In genomic region chr2:26074551-26074950, GRCm38 (mm10) we compare ENCODE assay signal across 24 mouse cellular contexts. TPM values are rescaled to one million over a fixed set of nuclear protein-coding genes. Genes with fewer than 3 reads are reported as not detected.
DNase-seq lines count a peak whose midpoint lies in the region; ATAC-seq and TF ChIP-seq lines count a peak whose summit lies in the region.
"Had no signal": no experiment of that assay in that cellular context is flagged by ENCODE, and none has a peak within 500 bp of the region (broad histone marks: within the 10 kb centered on the region; RNA-seq: fewer than 3 reads in every experiment).

No protein-coding gene starts in this region.

- DNase-seq in midbrain, embryonic 11.5 days (ENCODE audit: low spot score, missing footprints): peak; percentile 78
- DNase-seq in CH12.LX (ENCODE audit: extremely low read depth) (no peak), MEL (ENCODE audit: low read depth, low spot score) (no peak)
- no peak for DNase-seq in spleen, postnatal 4 days (ENCODE audit: low spot score in 2 of 2)
- DNase-seq in spleen, adult 12 weeks (ENCODE audit: low spot score): no peak
- no peak for DNase-seq in frontal cortex, postnatal 25 days (ENCODE audit: low spot score in 2 of 2)
- DNase-seq: adrenal gland, adult 2 months; adrenal gland, adult 8-10 months; adrenal gland, postnatal 10 days; adrenal gland, postnatal 14 days; adrenal gland, postnatal 25 days; adrenal gland, postnatal 36 days; B cell, adult 2 months; cerebellum, adult 11 months; cerebellum, adult 11-12 months; cerebellum, adult 18-20 months; cerebellum, adult 2 months; cerebellum, adult 8-10 months had no signal

- H3K79me2 ChIP-seq in CH12.LX (replicated peaks; ENCODE audit: control insufficient read depth, extremely low read depth, insufficient read depth, poor library complexity, severe bottlenecking): no peaks in the 10 kb centered on the region
- no peaks in the 10 kb centered on the region for H3K79me2 ChIP-seq in MEL (ENCODE audit: control insufficient read depth, insufficient read depth, low read length, poor library complexity)

- in situ Hi-C loops in CH12.LX (cut with MboI; ENCODE audit: low pct_ligation_motif_present, low pct_unique_long_range_greater_than_20kb, low sequenced_read_pairs): no loop called here

- no peak for TF ChIP-seq CTCF in CH12.LX (conservative IDR thresholded peaks at IDR 0.05 in 1 of 2, IDR thresholded peaks at IDR 0.05 in 1 of 2; ENCODE audit: low read depth in 2 of 2, low read length in 2 of 2)
- no peak for TF ChIP-seq CTCF in ES-Bruce4 (IDR thresholded peaks at IDR 0.05; ENCODE audit: low read depth, low read length)
- no peak for TF ChIP-seq CTCF in MEL (IDR thresholded peaks at IDR 0.05 in 2 of 3, conservative IDR thresholded peaks at IDR 0.05 in 1 of 3; ENCODE audit: control insufficient read depth in 1 of 3, insufficient read depth in 1 of 3, low read depth in 2 of 3, low read length in 3 of 3, poor library complexity in 1 of 3, severe bottlenecking in 1 of 3)

- TF ChIP-seq EP300 in CH12.LX (IDR thresholded peaks at IDR 0.05; ENCODE audit: low read length): no peak
- no peak for TF ChIP-seq EP300 in ES-Bruce4 (IDR thresholded peaks at IDR 0.05; ENCODE audit: insufficient read depth, low read depth, low read length)
- no peak for TF ChIP-seq EP300 in MEL (IDR thresholded peaks at IDR 0.05; ENCODE audit: low read depth in 1 of 2, low read length in 2 of 2)

- H3K4me2 ChIP-seq in midbrain, embryonic 11.5 days: no peak overlapping the region
- no peak overlapping the region for H3K4me2 ChIP-seq in midbrain, embryonic 15.5 days
- H3K4me2 ChIP-seq in CH12.LX (ENCODE audit: insufficient read depth, low read depth, poor library complexity, severe bottlenecking): no peak overlapping the region

- H3K9me3 ChIP-seq in midbrain, embryonic 11.5 days (ENCODE audit: control insufficient read depth, low read length): no peaks in the 10 kb centered on the region
- H3K9me3 ChIP-seq in midbrain, embryonic 15.5 days: no peaks in the 10 kb centered on the region
- H3K9me3 ChIP-seq in CH12.LX (replicated peaks; ENCODE audit: low read length): no peaks in the 10 kb centered on the region
- no peaks in the 10 kb centered on the region for H3K9me3 ChIP-seq in ES-Bruce4 (replicated peaks; ENCODE audit: control insufficient read depth, insufficient read depth, low read length, poor library complexity, severe bottlenecking)
- no peaks in the 10 kb centered on the region for H3K9me3 ChIP-seq in MEL (replicated peaks; ENCODE audit: insufficient read depth, low read length)
- H3K9me3 ChIP-seq: G1E had no signal

- WGBS in midbrain, embryonic 11.5 days: 88% methylated on average over 5 of the region's 5 CpGs
- whole genome bisulfite sequencing in midbrain, embryonic 15.5 days: 86% methylated on average over 5 of the region's 5 CpGs

- H3K9ac ChIP-seq in midbrain, embryonic 11.5 days (ENCODE audit: low read length): no peak overlapping the region
- no peak overlapping the region for H3K9ac ChIP-seq in midbrain, embryonic 15.5 days
- H3K9ac ChIP-seq in CH12.LX (ENCODE audit: insufficient read depth, low read depth) (no peak overlapping the region), ES-Bruce4 (ENCODE audit: low read depth, poor library complexity, severe bottlenecking) (no peak overlapping the region), MEL (ENCODE audit: control insufficient read depth, low read depth, low read length, poor library complexity, severe bottlenecking) (no peak overlapping the region)

- H3K4me3 ChIP-seq in midbrain, embryonic 11.5 days (ENCODE audit: low read depth, low read length): no peak overlapping the region
- no peak overlapping the region for H3K4me3 ChIP-seq in midbrain, embryonic 15.5 days
- H3K4me3 ChIP-seq in CH12.LX (replicated peaks in 1 of 3; ENCODE audit: low read depth in 2 of 3, low read length in 2 of 3, poor library complexity in 1 of 3) (no peak overlapping the region), ES-Bruce4 (ENCODE audit: low read depth, low read length) (no peak overlapping the region), MEL (ENCODE audit: control insufficient read depth in 1 of 2, insufficient read depth in 1 of 2, low read depth in 2 of 2, low read length in 2 of 2) (no peak overlapping the region)

- no peaks in the 10 kb centered on the region for H3K36me3 ChIP-seq in midbrain, embryonic 11.5 days (ENCODE audit: control insufficient read depth, insufficient read depth, low read length)
- no peaks in the 10 kb centered on the region for H3K36me3 ChIP-seq in midbrain, embryonic 15.5 days (replicated peaks)
- H3K36me3 ChIP-seq in CH12.LX (replicated peaks in 1 of 2; ENCODE audit: control insufficient read depth in 1 of 2, insufficient read depth in 1 of 2, low read length in 1 of 2) (no peaks in the 10 kb centered on the region), ES-Bruce4 (ENCODE audit: control insufficient read depth, insufficient read depth, low read length, poor library complexity, severe bottlenecking) (no peaks in the 10 kb centered on the region), MEL (ENCODE audit: control insufficient read depth in 1 of 2, insufficient read depth in 2 of 2, low read length in 2 of 2) (no peaks in the 10 kb centered on the region)
- H3K36me3 ChIP-seq: G1E had no signal

- no peaks in the 10 kb centered on the region for H3K4me1 ChIP-seq in midbrain, embryonic 11.5 days (ENCODE audit: control insufficient read depth, insufficient read depth, low read length)
- H3K4me1 ChIP-seq in midbrain, embryonic 15.5 days: no peaks in the 10 kb centered on the region
- peaks cover 0 to 10% of the 10 kb centered on the region in 2 experiments; a peak in 2 of 4 replicates for H3K4me1 ChIP-seq in CH12.LX (ENCODE audit: control insufficient read depth in 1 of 2, insufficient read depth in 2 of 2)
- peaks cover 4% of the 10 kb centered on the region for H3K4me1 ChIP-seq in ES-Bruce4 (ENCODE audit: control insufficient read depth, insufficient read depth, low read length)
- no peaks in the 10 kb centered on the region for H3K4me1 ChIP-seq in MEL (ENCODE audit: control insufficient read depth in 1 of 2, insufficient read depth in 2 of 2, low read length in 2 of 2)

- no peaks in the 10 kb centered on the region for H3K27me3 ChIP-seq in midbrain, embryonic 11.5 days (ENCODE audit: control insufficient read depth, insufficient read depth, low read length)
- no peaks in the 10 kb centered on the region for H3K27me3 ChIP-seq in midbrain, embryonic 15.5 days (replicated peaks)
- no peaks in the 10 kb centered on the region for H3K27me3 ChIP-seq in CH12.LX (replicated peaks)
- no peaks in the 10 kb centered on the region for H3K27me3 ChIP-seq in ES-Bruce4 (ENCODE audit: control insufficient read depth, insufficient read depth, low read length, poor library complexity, severe bottlenecking)
- H3K27me3 ChIP-seq in MEL (ENCODE audit: control insufficient read depth in 1 of 2, insufficient read depth in 2 of 2, low read length in 2 of 2): no peaks in the 10 kb centered on the region
- H3K27me3 ChIP-seq: Patski had no signal

- TF ChIP-seq POLR2A in CH12.LX (IDR thresholded peaks at IDR 0.05; ENCODE audit: low read depth, low read length) (no peak), ES-Bruce4 (IDR thresholded peaks at IDR 0.05; ENCODE audit: insufficient read depth, low read length) (no peak), MEL (IDR thresholded peaks at IDR 0.05; ENCODE audit: control insufficient read depth in 1 of 2, insufficient read depth in 1 of 2, low read depth in 1 of 2, low read length in 2 of 2, poor library complexity in 1 of 2) (no peak)

- dilution Hi-C loops in CH12.LX (cut with MboI; ENCODE audit: extremely low pct_ligation_motif_present, extremely low pct_unique_long_range_greater_than_20kb, low sequenced_read_pairs): no loop called here

- TF ChIP-seq RAD21 in CH12.LX (IDR thresholded peaks at IDR 0.05; ENCODE audit: low read depth, low read length) (no peak), MEL (IDR thresholded peaks at IDR 0.05; ENCODE audit: low read depth, low read length) (no peak)

- no peak overlapping the region for H3K27ac ChIP-seq in midbrain, embryonic 11.5 days (ENCODE audit: low read depth, low read length)
- no peak overlapping the region for H3K27ac ChIP-seq in midbrain, embryonic 15.5 days
- H3K27ac ChIP-seq in CH12.LX (ENCODE audit: insufficient read depth, low read depth) (no peak overlapping the region), ES-Bruce4 (ENCODE audit: insufficient read depth, low read length) (peak overlapping the region; percentile 37), MEL (ENCODE audit: control insufficient read depth, low read depth, low read length) (no peak overlapping the region)

- ATAC-seq in midbrain, embryonic 11.5 days (ENCODE audit: low FRiP score): no peak
- ATAC-seq in midbrain, embryonic 15.5 days (replicated peaks): no peak
- ATAC-seq: activated CD4-positive, CD25-positive, alpha-beta regulatory T cell, adult 4 months; CD4-positive, CD25-positive, alpha-beta regulatory T cell, adult 4 months; Patski had no signal

TF ChIP-seq in CH12.LX, 34 proteins besides CTCF, POLR2A, EP300 and RAD21 (continues in another document):
- TF ChIP-seq ZKSCAN1 (IDR thresholded peaks at IDR 0.05; ENCODE audit: borderline replicate concordance, low read depth, low read length): peak; percentile 97

TF ChIP-seq in MEL, 35 proteins besides CTCF, POLR2A, EP300 and RAD21 (continues in another document):
- TF ChIP-seq ETS1 (IDR thresholded peaks at IDR 0.05; ENCODE audit: low read depth, low read length): no peak
- TF ChIP-seq MXI1 (IDR thresholded peaks at IDR 0.05; ENCODE audit: low read depth, low read length): no peak

RNA-seq across cellular contexts. Expression of gene Nacc2, which starts 48.5 kb away (rescaled TPM):
- polyA plus RNA-seq in midbrain, embryonic 11.5 days (2014; fragmentation: Nextera tagmentation; extraction: Ambion mirVana): 4.0 and 4.5 TPM in 2 replicates
- 14.3 and 16.9 TPM in 2 replicates for polyA plus RNA-seq in midbrain, embryonic 15.5 days (2015; fragmentation: Nextera tagmentation; extraction: Ambion mirVana)
- total RNA-seq in CH12.LX (2012; rRNA removed) (1.6 and 2.3 TPM in 2 replicates), CH12.LX (2014; rRNA removed) (0.59 and 0.88 TPM in 2 replicates), MEL (2012; rRNA removed) (0.03 and 0.19 TPM in 2 replicates)
- polyA plus RNA-seq in CH12.LX (2012; ENCODE audit: insufficient read length, low read depth) (1.1 TPM in 2 replicates), ES-Bruce4 (2011; ENCODE audit: insufficient read depth, insufficient read length, low read depth, missing spikeins) (4.0 and 5.9 TPM in 2 replicates), MEL (2012; ENCODE audit: insufficient read depth in 1 of 2, insufficient read length in 2 of 2, low read depth in 1 of 2, low replicate concordance in 2 of 2, missing spikeins in 1 of 2) (1 to 10 TPM in 1 of 2 experiments, not detected in 1; 1.7 TPM)

RNA-seq across cellular contexts. Expression of gene Ubac1, which starts 53.0 kb away (rescaled TPM):
- 96.1 and 101 TPM in 2 replicates for polyA plus RNA-seq in midbrain, embryonic 11.5 days (2014; fragmentation: Nextera tagmentation; extraction: Ambion mirVana)
- polyA plus RNA-seq in midbrain, embryonic 15.5 days (2015; fragmentation: Nextera tagmentation; extraction: Ambion mirVana): 132 and 139 TPM in 2 replicates
- 90.0 and 92.0 TPM in 2 replicates for total RNA-seq in CH12.LX (2012; rRNA removed)
- total RNA-seq in CH12.LX (2014; rRNA removed): 80.3 and 80.5 TPM in 2 replicates
- 88.9 and 99.7 TPM in 2 replicates for polyA plus RNA-seq in CH12.LX (2012; ENCODE audit: insufficient read length, low read depth)
- polyA plus RNA-seq in ES-Bruce4 (2011; ENCODE audit: insufficient read depth, insufficient read length, low read depth, missing spikeins): 87.0 and 95.0 TPM in 2 replicates
- 74.2 and 79.1 TPM in 2 replicates for total RNA-seq in MEL (2012; rRNA removed)
- polyA plus RNA-seq in MEL (2012; ENCODE audit: insufficient read depth in 1 of 2, insufficient read length in 2 of 2, low read depth in 1 of 2, low replicate concordance in 2 of 2, missing spikeins in 1 of 2): 10 to 100 TPM in 1 of 2 experiments, not detected in 1; 88.5 TPM
